ENCODE assay signal across 30 mouse cellular contexts in genomic region chr11:7296252-7296651, GRCm38 (mm10).
"Had no signal": no experiment of that assay in that cellular context is flagged by ENCODE, and none has a peak within 500 bp of the region (broad histone marks: within the 10 kb centered on the region; RNA-seq: fewer than 3 reads in every experiment).

No protein-coding gene starts in this region.

- H3K4me1 ChIP-seq: heart, embryonic 10.5 days; heart, embryonic 12.5 days; heart, embryonic 13.5 days; heart, embryonic 15.5 days; hindbrain, embryonic 10.5 days; hindbrain, embryonic 12.5 days; hindbrain, embryonic 13.5 days; hindbrain, embryonic 15.5 days; intestine, embryonic 15.5 days; kidney, embryonic 15.5 days had no signal

- H3K27ac ChIP-seq: heart, embryonic 10.5 days; heart, embryonic 13.5 days; heart, embryonic 15.5 days; hindbrain, embryonic 10.5 days; hindbrain, embryonic 12.5 days; hindbrain, embryonic 13.5 days; hindbrain, embryonic 14.5 days; hindbrain, embryonic 15.5 days; hindbrain, postnatal 0 days; intestine, embryonic 15.5 days; kidney, embryonic 15.5 days; layer of hippocampus, adult 2 months; left cerebral cortex, adult 2 months had no signal

- H3K4me3 ChIP-seq: heart, embryonic 10.5 days; heart, embryonic 12.5 days; heart, embryonic 13.5 days; heart, embryonic 15.5 days; hindbrain, embryonic 10.5 days; hindbrain, embryonic 12.5 days; hindbrain, embryonic 13.5 days; hindbrain, embryonic 15.5 days; intestine, embryonic 15.5 days; kidney, embryonic 15.5 days; layer of hippocampus, adult 2 months; left cerebral cortex, adult 2 months had no signal

- H3K27me3 ChIP-seq: heart, embryonic 12.5 days; heart, embryonic 13.5 days; heart, embryonic 15.5 days; hindbrain, embryonic 12.5 days; hindbrain, embryonic 13.5 days; hindbrain, embryonic 15.5 days; intestine, embryonic 15.5 days; kidney, embryonic 15.5 days had no signal

- ATAC-seq: hindbrain, embryonic 16.5 days; hindbrain, postnatal 0 days; inflammation-experienced regulatory T-cells, adult 6 months; intestine, embryonic 15.5 days; intestine, embryonic 16.5 days; intestine, postnatal 0 days had no signal

- H3K4me2 ChIP-seq: heart, embryonic 11.5 days; heart, embryonic 12.5 days; heart, embryonic 13.5 days; heart, embryonic 15.5 days; hindbrain, embryonic 12.5 days; hindbrain, embryonic 13.5 days; hindbrain, embryonic 14.5 days; hindbrain, embryonic 15.5 days; intestine, embryonic 15.5 days; kidney, embryonic 15.5 days had no signal

- DNase-seq: heart, postnatal 10 days; heart, postnatal 14 days; heart, postnatal 36 days; heart, postnatal 4 days; kidney, adult 11 months; kidney, adult 18-20 months; kidney, postnatal 10 days; kidney, postnatal 25 days; kidney, postnatal 4 days; layer of hippocampus, adult 9-11 months; layer of hippocampus, postnatal 36 days had no signal

- H3K9ac ChIP-seq: heart, embryonic 12.5 days; heart, embryonic 13.5 days; heart, embryonic 15.5 days; hindbrain, embryonic 12.5 days; hindbrain, embryonic 13.5 days; hindbrain, embryonic 14.5 days; hindbrain, embryonic 15.5 days; intestine, embryonic 15.5 days; kidney, embryonic 15.5 days had no signal

- H3K36me3 ChIP-seq: heart, embryonic 10.5 days; heart, embryonic 12.5 days; heart, embryonic 13.5 days; heart, embryonic 15.5 days; hindbrain, embryonic 10.5 days; hindbrain, embryonic 12.5 days; hindbrain, embryonic 13.5 days; hindbrain, embryonic 15.5 days; intestine, embryonic 15.5 days; kidney, embryonic 15.5 days had no signal

- H3K9me3 ChIP-seq: heart, embryonic 10.5 days; heart, embryonic 12.5 days; heart, embryonic 15.5 days; hindbrain, embryonic 10.5 days; hindbrain, embryonic 12.5 days; hindbrain, embryonic 13.5 days; hindbrain, embryonic 15.5 days; intestine, embryonic 15.5 days; kidney, embryonic 15.5 days had no signal
